Mouse (Mus musculus) liver, postnatal 0 days (tissue): ENCODE results near the gene Rps6ka1.

ENCODE experiments used
- CTCF ChIP-seq: sonication (generic); IDR thresholded peaks from 2 replicates; pipeline ENCODE4 v1.5.1; 2016; ENCODE audit warnings: antibody characterized with exemption, low read depth
- EP300 ChIP-seq: IDR thresholded peaks from 2 replicates; pipeline ENCODE4 v1.6.1; 2016; ENCODE audit warnings: antibody characterized with exemption, low read depth, mild to moderate bottlenecking

GRCm38 (mm10) chr4:133897431-133897891, 9.9 kb upstream of the Rps6ka1 start:
- TF ChIP-seq EP300 (no peak), CTCF (no peak)
